Mouse (Mus musculus): Measurements from ENCODE around the gene Dock7. TPM values are rescaled to one million over a fixed set of nuclear protein-coding genes. Genes with fewer than 3 reads are reported as not detected.

Gene Dock7
- total RNA-seq, 2 experiments from 2014 or later: 30.7 to 37.4 TPM

- DNase-seq (ENCODE audit: extremely low spot score in 1 of 2, low spot score in 1 of 2): no peak
These were observed 2.1 kb upstream of the Dock7 start for GRCm38 (mm10) chr4:99122786-99123185.

GRCm38 (mm10) chr4:99122047-99122446 lies 1.3 kb upstream of the Dock7 start:
- no peak for DNase-seq (ENCODE audit: extremely low spot score in 1 of 2, low spot score in 1 of 2)

- DNase-seq (ENCODE audit: extremely low spot score in 1 of 2, low spot score in 1 of 2): no peak
These were observed 524 bp upstream of the Dock7 start for GRCm38 (mm10) chr4:99121123-99121755.

GRCm38 (mm10) chr4:99119051-99119450 lies 1.7 kb downstream of the Dock7 start:
- no peak for DNase-seq (ENCODE audit: extremely low spot score in 1 of 2, low spot score in 1 of 2)

- DNase-seq (ENCODE audit: extremely low spot score in 1 of 2, low spot score in 1 of 2): no peak
These were observed 4.9 kb downstream of the Dock7 start for GRCm38 (mm10) chr4:99115797-99116196.

GRCm38 (mm10) chr4:99111670-99112069 lies 9.0 kb downstream of the Dock7 start:
- no peak for DNase-seq (ENCODE audit: extremely low spot score in 1 of 2, low spot score in 1 of 2)

GRCm38 (mm10) chr4:99108817-99109216 lies 11.9 kb downstream of the Dock7 start:
- DNase-seq (ENCODE audit: extremely low spot score in 1 of 2, low spot score in 1 of 2): no peak

GRCm38 (mm10) chr4:99102846-99103245 lies 17.9 kb downstream of the Dock7 start:
- DNase-seq (ENCODE audit: extremely low spot score in 1 of 2, low spot score in 1 of 2): no peak

GRCm38 (mm10) chr4:99100724-99101123 lies 20.0 kb downstream of the Dock7 start:
- no peak for DNase-seq (ENCODE audit: extremely low spot score in 1 of 2, low spot score in 1 of 2)

- DNase-seq (ENCODE audit: extremely low spot score in 1 of 2, low spot score in 1 of 2): no peak
These were observed 28.9 kb downstream of the Dock7 start for GRCm38 (mm10) chr4:99091777-99092176.

- no peak for DNase-seq (ENCODE audit: extremely low spot score in 1 of 2, low spot score in 1 of 2)
These were observed 29.5 kb downstream of the Dock7 start for GRCm38 (mm10) chr4:99091151-99091701.

GRCm38 (mm10) chr4:99087760-99088485 lies 32.8 kb downstream of the Dock7 start:
- no peak for DNase-seq (ENCODE audit: extremely low spot score in 1 of 2, low spot score in 1 of 2)

- DNase-seq (ENCODE audit: extremely low spot score in 1 of 2, low spot score in 1 of 2): no peak
These were observed 36.9 kb downstream of the Dock7 start for GRCm38 (mm10) chr4:99083862-99084261.

- no peak for DNase-seq (ENCODE audit: extremely low spot score in 1 of 2, low spot score in 1 of 2)
These were observed 39.5 kb downstream of the Dock7 start for GRCm38 (mm10) chr4:99081169-99081568.

GRCm38 (mm10) chr4:99078005-99078404 lies 42.7 kb downstream of the Dock7 start:
- no peak for DNase-seq (ENCODE audit: extremely low spot score in 1 of 2, low spot score in 1 of 2)

GRCm38 (mm10) chr4:99068806-99069205 lies 51.9 kb downstream of the Dock7 start:
- no peak for DNase-seq (ENCODE audit: extremely low spot score in 1 of 2, low spot score in 1 of 2)

- no peak for DNase-seq (ENCODE audit: extremely low spot score in 1 of 2, low spot score in 1 of 2)
These were observed 56.2 kb downstream of the Dock7 start for GRCm38 (mm10) chr4:99064524-99064923.

GRCm38 (mm10) chr4:99048581-99048980 lies 72.1 kb downstream of the Dock7 start:
- DNase-seq (ENCODE audit: extremely low spot score in 1 of 2, low spot score in 1 of 2): no peak

- DNase-seq (ENCODE audit: extremely low spot score in 1 of 2, low spot score in 1 of 2): no peak
These were observed 74.2 kb downstream of the Dock7 start for GRCm38 (mm10) chr4:99046471-99046870.

- DNase-seq (ENCODE audit: extremely low spot score in 1 of 2, low spot score in 1 of 2): no peak
These were observed 75.9 kb downstream of the Dock7 start for GRCm38 (mm10) chr4:99044854-99045253.

- DNase-seq (ENCODE audit: extremely low spot score in 1 of 2, low spot score in 1 of 2): no peak
These were observed 87.8 kb downstream of the Dock7 start for GRCm38 (mm10) chr4:99032921-99033320.

- DNase-seq (ENCODE audit: extremely low spot score in 1 of 2, low spot score in 1 of 2): no peak
These were observed 90.0 kb downstream of the Dock7 start, which contains the start of gene Angptl3 for GRCm38 (mm10) chr4:99030686-99031085. Gene Angptl3 (plus strand): TSS chr4:99030954.

All from layer of hippocampus, postnatal 25 days (tissue).